Mouse (Mus musculus) E14TG2a.4 (cell line): Measurements from ENCODE around the gene Kdm4b.
A peak's percentile ranks its signal among the peaks of the same experiment; 100 is the strongest.

Experiments used
- H3K27me3 ChIP-seq: 2 replicates; pipeline ENCODE4 v1.6.1; 2014; ENCODE audit warnings: low read length, control low read depth; ENCODE audit not compliant: insufficient read depth
- H3K36me3 ChIP-seq: 2 replicates; pipeline ENCODE4 v1.6.1; 2014; ENCODE audit warnings: low read length, control low read depth; ENCODE audit not compliant: insufficient read depth
- H3K4me1 ChIP-seq: replicated peaks from 2 replicates; pipeline ENCODE4 v1.6.1; 2014; ENCODE audit warnings: low read depth, low read length, control low read depth
- H3K4me3 ChIP-seq: replicated peaks from 2 replicates; pipeline ENCODE4 v1.5.1; 2014; ENCODE audit warnings: mild to moderate bottlenecking, low read length
- H3K9me3 ChIP-seq: 2 replicates; pipeline ENCODE4 v1.6.1; 2014; ENCODE audit warnings: low read length, control low read depth
- CTCF ChIP-seq: conservative IDR thresholded peaks from 2 replicates; pipeline ENCODE4 v1.5.1; 2014; ENCODE audit warnings: low read length
- NANOG ChIP-seq: IDR thresholded peaks from 2 replicates; pipeline ENCODE4 v1.6.1; 2014; ENCODE audit warnings: borderline replicate concordance, low read length, mixed read lengths
- POU5F1 ChIP-seq: IDR thresholded peaks from 2 replicates; pipeline ENCODE4 v1.6.1; 2014; ENCODE audit warnings: low read length, borderline replicate concordance

The Kdm4b gene

DNA sequence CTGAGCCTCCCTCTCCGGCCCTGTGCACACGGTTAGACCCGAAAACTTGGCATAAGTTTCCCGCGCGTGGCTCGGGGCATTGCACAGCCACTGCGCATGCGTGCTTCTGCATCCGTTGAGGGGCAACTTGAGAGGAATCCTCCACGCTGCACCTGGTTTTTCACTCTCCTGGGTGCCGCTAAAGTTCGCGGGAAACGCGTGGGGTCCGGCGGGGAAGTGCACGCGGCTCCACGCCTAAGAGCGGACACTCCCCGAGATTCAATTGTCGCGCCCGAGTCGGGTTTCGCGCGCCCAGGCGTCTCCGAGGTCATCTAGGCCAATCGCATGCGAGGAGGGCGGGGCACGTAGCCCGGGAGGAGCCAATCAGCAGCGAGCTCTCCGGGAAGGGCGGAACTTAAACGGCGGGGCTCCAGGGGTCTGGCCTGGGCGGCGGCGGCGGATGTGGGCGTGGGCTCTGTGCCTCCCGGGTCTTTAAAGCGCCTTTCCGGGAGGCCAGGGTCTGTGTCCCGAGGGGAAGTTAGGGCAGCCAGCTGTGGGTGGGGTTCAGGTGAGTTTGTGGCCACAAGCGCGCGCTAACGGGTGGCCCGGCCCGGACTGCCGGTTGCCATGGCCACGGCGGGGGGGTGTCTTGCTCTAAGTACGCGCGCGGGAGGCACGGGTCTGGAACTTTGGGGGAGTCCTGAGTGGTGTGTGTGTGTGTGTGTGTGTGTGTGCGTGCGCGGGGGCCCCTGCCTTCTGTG is 21.8 kb upstream of the Kdm4b start:
- H3K27me3 ChIP-seq = no peaks in the 10 kb centered on the region
- TF ChIP-seq CTCF (no peak), POU5F1 (no peak), NANOG (no peak)
- peaks cover 79% of the 10 kb centered on the region for H3K4me1 ChIP-seq
- no peaks in the 10 kb centered on the region for H3K9me3 ChIP-seq
- peaks cover 45% of the 10 kb centered on the region for H3K36me3 ChIP-seq
- H3K4me3 ChIP-seq = peak overlapping the region; percentile 94

DNA sequence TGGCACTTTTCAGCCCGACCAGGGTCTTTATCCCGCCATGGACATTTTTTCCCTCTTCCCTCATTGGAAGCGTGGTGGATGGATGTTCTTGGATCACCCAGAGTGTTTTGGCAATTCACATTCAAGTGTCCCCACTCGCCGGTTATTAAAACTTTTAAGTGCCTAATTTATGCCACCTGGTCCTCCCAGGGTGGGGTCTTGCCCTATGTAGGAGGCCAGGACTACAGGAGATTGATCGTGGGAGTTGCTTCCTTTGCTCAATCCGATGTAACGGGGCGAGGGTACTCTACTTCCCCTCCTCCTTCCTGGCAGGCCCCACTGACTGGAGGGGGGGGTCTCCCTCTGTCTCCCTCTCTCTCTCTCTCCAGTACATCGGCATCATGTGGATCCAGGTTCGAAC is 21.1 kb upstream of the Kdm4b start:
- H3K27me3 ChIP-seq = no peaks in the 10 kb centered on the region
- H3K9me3 ChIP-seq = no peaks in the 10 kb centered on the region
- TF ChIP-seq POU5F1 = no peak
- no peak for TF ChIP-seq NANOG
- TF ChIP-seq CTCF = no peak
- H3K4me1 ChIP-seq = peaks cover 80% of the 10 kb centered on the region
- H3K36me3 ChIP-seq = peaks cover 52% of the 10 kb centered on the region
- H3K4me3 ChIP-seq = peak overlapping the region; percentile 94

DNA sequence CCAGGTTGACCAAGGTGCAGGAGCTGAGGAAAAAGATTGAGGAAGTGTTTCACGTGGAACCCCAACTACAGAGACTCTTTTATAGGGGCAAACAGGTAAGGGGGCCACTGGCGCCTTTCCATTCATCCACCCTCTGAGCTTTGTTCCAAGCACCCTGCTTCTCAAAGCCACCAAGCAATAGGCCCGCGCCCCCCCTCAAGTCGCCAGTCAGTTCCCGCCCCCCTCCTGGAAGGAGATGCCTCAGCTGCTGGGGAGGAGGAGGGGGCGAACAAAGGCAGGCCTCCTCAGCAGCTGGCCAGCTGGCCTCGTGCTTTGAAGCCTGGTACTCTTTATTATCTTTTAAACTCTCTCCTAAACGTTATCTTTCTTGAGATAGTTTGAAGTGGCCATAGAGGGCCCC is 20.7 kb upstream of the Kdm4b start:
- Histone ChIP-seq H3K4me1 (peaks cover 78% of the 10 kb centered on the region), H3K4me3 (peak overlapping the region; percentile 94), H3K9me3 (no peaks in the 10 kb centered on the region), H3K27me3 (no peaks in the 10 kb centered on the region), H3K36me3 (peaks cover 56% of the 10 kb centered on the region)
- TF ChIP-seq NANOG (no peak), CTCF (no peak), POU5F1 (no peak)

DNA sequence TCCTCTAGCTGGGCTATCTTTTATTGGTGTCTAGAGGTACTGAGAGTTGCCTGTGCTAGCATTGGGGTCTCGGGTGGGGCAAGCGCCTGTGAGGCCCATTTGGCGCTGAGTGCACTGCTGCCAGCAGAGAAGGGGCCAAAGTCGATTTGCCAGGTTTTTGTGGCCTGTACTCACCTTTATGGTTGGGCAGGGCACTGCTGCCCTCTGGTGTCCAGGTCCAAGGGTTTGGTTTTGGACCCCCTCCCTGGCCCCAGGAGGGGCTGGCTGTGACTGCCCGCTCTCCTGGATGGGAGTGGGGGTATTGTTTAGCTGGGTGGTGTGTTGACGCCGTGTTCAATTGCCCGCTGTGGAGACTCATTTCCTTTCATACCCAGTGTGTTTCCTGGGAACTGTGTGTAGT is 20.0 kb upstream of the Kdm4b start:
- Histone ChIP-seq H3K4me3 (peak overlapping the region; percentile 94), H3K27me3 (no peaks in the 10 kb centered on the region), H3K9me3 (no peaks in the 10 kb centered on the region), H3K4me1 (peaks cover 78% of the 10 kb centered on the region), H3K36me3 (peaks cover 63% of the 10 kb centered on the region)
- TF ChIP-seq CTCF (no peak), NANOG (no peak), POU5F1 (no peak)

DNA sequence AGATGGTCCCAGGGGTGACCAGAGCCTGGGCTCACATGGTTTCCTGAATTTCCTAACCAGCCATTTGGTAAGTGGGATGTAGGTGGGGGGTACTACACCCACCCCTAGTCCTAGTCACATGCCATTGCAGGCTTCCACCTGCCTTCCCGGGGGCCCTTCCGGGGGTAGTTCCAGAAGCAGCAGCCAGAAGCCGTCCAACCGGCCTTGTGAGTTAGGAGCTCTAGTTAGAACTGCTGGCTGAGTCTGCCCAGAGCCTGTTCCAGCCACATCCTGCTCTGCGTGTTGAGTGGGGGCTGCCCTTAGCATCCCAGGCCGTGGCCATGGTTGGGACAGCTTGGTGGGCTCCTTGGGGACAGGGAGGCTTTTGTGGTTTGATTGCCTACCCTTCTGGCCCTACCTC is 17.8 kb upstream of the Kdm4b start:
- Histone ChIP-seq H3K4me1 (peaks cover 82% of the 10 kb centered on the region), H3K4me3 (peak overlapping the region; percentile 29; the same call in 1 of the 2 replicates), H3K9me3 (no peaks in the 10 kb centered on the region), H3K36me3 (peaks cover 85% of the 10 kb centered on the region), H3K27me3 (no peaks in the 10 kb centered on the region)
- TF ChIP-seq NANOG (no peak), POU5F1 (no peak), CTCF (no peak)

DNA sequence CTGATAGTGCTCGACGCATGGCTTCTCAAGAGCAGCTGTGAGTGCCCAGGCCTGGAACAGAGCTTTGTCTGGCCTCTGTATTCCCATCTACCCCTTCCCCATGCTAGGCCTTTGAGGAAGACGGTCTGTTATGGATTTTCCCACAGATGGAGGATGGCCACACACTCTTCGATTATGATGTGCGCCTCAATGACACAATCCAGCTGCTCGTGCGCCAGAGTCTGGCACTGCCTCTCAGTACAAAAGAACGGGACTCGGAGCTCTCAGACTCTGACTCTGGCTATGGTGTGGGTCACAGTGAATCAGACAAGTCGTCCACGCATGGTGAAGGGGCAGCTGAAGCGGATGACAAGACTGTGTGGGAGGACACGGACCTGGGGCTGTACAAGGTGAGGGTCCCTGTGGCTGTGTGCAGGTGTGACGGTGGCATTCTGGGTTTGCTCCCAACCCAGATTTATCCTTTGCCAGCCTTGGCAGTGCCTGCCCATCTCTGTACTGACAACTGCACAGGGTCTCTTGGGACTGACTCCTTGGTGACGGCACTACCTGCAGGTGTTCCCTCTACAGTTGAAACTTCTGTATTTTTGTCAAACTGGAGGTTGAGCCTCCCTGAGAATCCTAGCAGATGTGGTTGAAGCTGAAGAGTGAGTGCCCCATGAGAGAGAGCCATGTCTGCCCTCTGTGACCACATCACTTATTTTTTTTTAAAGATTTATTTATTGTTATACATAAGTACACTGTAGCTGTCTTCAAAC is 16.5 kb upstream of the Kdm4b start:
- H3K36me3 ChIP-seq = peaks cover 98% of the 10 kb centered on the region
- 0 out of 2 replicates have a peak overlapping the region, but pooled peaks have one; percentile 13 for H3K4me3 ChIP-seq
- no peak for TF ChIP-seq NANOG
- TF ChIP-seq POU5F1 = no peak
- TF ChIP-seq CTCF = no peak; the same call in 1 of the 2 replicates
- no peaks in the 10 kb centered on the region for H3K9me3 ChIP-seq
- peaks cover 88% of the 10 kb centered on the region for H3K4me1 ChIP-seq
- H3K27me3 ChIP-seq = no peaks in the 10 kb centered on the region

DNA sequence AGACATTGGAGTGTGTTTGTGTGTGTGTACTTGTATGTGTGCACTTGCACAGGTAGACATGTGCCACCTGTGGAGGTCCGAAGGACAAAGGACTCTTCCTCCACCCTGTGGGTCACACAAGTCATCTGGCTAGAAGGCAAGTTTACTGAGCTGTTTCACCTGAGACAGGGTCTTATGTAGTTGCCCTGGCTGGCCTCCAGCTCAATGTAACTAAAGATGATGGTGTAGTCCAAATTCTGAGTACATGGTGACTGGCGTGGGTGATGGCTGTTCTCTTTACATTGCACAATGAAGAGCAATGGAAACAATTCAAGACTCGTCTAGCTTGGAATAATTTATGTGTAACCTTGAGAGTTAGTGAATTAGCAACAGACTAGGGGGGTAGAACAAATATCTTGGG is 1.4 kb upstream of the Kdm4b start:
- Histone ChIP-seq H3K9me3 (no peaks in the 10 kb centered on the region), H3K4me1 (peaks cover 74% of the 10 kb centered on the region), H3K27me3 (no peaks in the 10 kb centered on the region), H3K36me3 (peaks cover 66% of the 10 kb centered on the region), H3K4me3 (peak overlapping the region; percentile 77)
- TF ChIP-seq POU5F1 (no peak), NANOG (no peak), CTCF (no peak)

DNA sequence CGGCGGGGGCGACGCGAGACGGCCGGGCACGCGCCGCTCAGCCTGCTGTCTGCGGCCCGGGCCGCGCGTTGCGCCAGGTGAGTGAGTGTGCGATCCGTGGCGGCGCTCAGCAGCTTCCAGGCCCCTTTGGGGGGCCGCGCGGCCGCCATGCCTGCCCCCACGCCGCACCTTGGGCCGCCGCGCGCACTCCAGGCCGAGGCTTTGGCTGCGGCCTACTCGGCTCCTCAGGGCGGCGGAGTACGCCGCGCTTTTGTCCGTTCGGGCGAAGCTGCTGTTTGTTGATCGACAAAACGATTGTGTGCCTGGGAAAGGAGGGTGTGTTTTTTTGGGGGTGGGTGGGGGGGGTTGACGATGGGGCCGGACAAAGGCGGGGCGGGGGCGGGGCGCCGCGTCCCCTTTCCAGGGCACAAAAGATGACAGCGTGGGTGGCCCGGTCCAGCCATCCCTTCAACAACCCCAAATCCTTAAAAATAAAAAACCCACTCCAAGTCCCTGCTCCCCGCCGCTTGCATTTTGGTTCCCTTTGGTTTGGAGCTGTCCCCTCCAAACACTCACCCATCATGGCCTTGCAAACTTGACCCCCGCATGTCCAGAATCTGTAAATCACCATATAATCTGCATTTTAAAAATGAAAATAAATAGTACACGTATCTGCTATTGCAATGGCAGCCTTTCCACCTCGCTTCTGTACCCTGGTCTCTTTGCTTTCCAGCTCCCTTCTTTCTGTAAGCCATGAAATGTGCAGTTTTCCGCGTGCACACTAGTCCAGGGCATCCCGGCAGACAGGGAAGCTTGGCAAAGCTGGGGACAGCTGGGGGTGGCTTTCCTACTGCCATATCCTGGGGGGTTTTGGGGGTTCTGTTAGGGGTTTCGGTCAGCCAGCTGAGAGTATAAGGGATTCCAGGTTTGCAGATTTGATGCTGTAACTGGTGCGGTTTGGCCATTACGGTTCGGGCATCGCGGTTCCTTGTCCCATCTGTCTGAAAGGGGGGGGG is 588 bp downstream of the Kdm4b start:
- H3K4me3 ChIP-seq = peak overlapping the region; percentile 92
- H3K27me3 ChIP-seq = no peaks in the 10 kb centered on the region
- TF ChIP-seq CTCF (no peak), POU5F1 (no peak), NANOG (no peak)
- peaks cover 65% of the 10 kb centered on the region for H3K36me3 ChIP-seq
- H3K9me3 ChIP-seq = no peaks in the 10 kb centered on the region
- peaks cover 77% of the 10 kb centered on the region for H3K4me1 ChIP-seq
